Mouse (Mus musculus): Measurements from ENCODE around the gene Sycp3.
A peak's percentile ranks its signal among the peaks of the same experiment; 100 is the strongest.
"Not testable (repeated sequence)": the region's sequence is repeated elsewhere in the genome, so short reads cannot be mapped to it uniquely, and the experiment has no call there.

Sycp3 gene

GRCm38 (mm10) chr10:88501370-88501769 is 42.0 kb downstream of the Sycp3 start:
- peak in 1 of 2 experiments; percentile 19 for DNase-seq (ENCODE audit: low spot score in 2 of 2)

- DNase-seq (ENCODE audit: low spot score in 2 of 2): no peak
Measured at GRCm38 (mm10) chr10:88501886-88502765, 42.8 kb downstream of the Sycp3 start.

- DNase-seq (ENCODE audit: low spot score in 2 of 2): no peak
Measured at GRCm38 (mm10) chr10:88502919-88503318, 43.5 kb downstream of the Sycp3 start.

- peak; percentile 82 to 92 for DNase-seq (ENCODE audit: low spot score in 2 of 2)
Measured at GRCm38 (mm10) chr10:88503421-88504314, 44.3 kb downstream of the Sycp3 start, which contains the start of gene Chpt1. Gene Chpt1, minus strand, starts transcription at chr10:88504073.

GRCm38 (mm10) chr10:88504481-88504880 is 45.1 kb downstream of the Sycp3 start:
- DNase-seq (ENCODE audit: low spot score in 2 of 2): no peak

GRCm38 (mm10) chr10:88505256-88505655 is 45.9 kb downstream of the Sycp3 start:
- DNase-seq (ENCODE audit: low spot score in 2 of 2): no peak

GRCm38 (mm10) chr10:88507691-88508143 is 48.3 kb downstream of the Sycp3 start:
- no peak for DNase-seq (ENCODE audit: low spot score in 2 of 2)

GRCm38 (mm10) chr10:88510503-88511271 is 51.3 kb downstream of the Sycp3 start:
- DNase-seq (ENCODE audit: low spot score in 2 of 2): no peak

GRCm38 (mm10) chr10:88511355-88511754 is 52.0 kb downstream of the Sycp3 start:
- no peak for DNase-seq (ENCODE audit: low spot score in 2 of 2)

GRCm38 (mm10) chr10:88513574-88514135 is 54.3 kb downstream of the Sycp3 start:
- no peak for DNase-seq (ENCODE audit: low spot score in 2 of 2)

- peak; percentile 39 to 68 for DNase-seq (ENCODE audit: low spot score in 2 of 2)
Measured at GRCm38 (mm10) chr10:88514495-88514894, 55.1 kb downstream of the Sycp3 start.

- DNase-seq (ENCODE audit: low spot score in 2 of 2): not testable (repeated sequence)
Measured at GRCm38 (mm10) chr10:88515049-88515448, 55.7 kb downstream of the Sycp3 start.

GRCm38 (mm10) chr10:88522795-88523194 is 63.4 kb downstream of the Sycp3 start:
- no peak for DNase-seq (ENCODE audit: low spot score in 2 of 2)
